Mouse (Mus musculus) adrenal gland (tissue): ENCODE data around the gene Vgll2.

Source experiments
- intact Hi-C: fragments of 180-260 bp; cut with DNase I; formaldehyde crosslinking; loops from one replicate; pipeline ENCODE4 v1.15.1; 2025
- long read RNA-seq, 2 experiments: library from polyadenylated mRNA; unstranded; transcript quantifications; one replicate each; pipeline ENCODE4 v2.0.0; 2020; ENCODE audit warnings: borderline replicate concordance in 1 of 2; ENCODE audit not compliant: insufficient replicate concordance in 1 of 2

The Vgll2 gene
- long read RNA-seq, experiment 1: 0 reads
- long read RNA-seq, experiment 2: 0 reads

- intact Hi-C loops: no loop called here
Observed at GRCm38 (mm10) chr10:52022413-52023212, at the start of gene Vgll2. TSS of gene Vgll2 (plus strand) at chr10:52022502.

- intact Hi-C loops: no loop called here
Observed at GRCm38 (mm10) chr10:51975137-51975536, 47.2 kb upstream of the Vgll2 start.

- intact Hi-C loops: no loop called here
Observed at GRCm38 (mm10) chr10:51975587-51975986, 46.7 kb upstream of the Vgll2 start.

GRCm38 (mm10) chr10:51981651-51982050, 40.7 kb upstream of the Vgll2 start:
- intact Hi-C loops: no loop called here

- intact Hi-C loops: no loop called here
Observed at GRCm38 (mm10) chr10:51982395-51982794, 39.9 kb upstream of the Vgll2 start.

GRCm38 (mm10) chr10:52018471-52018870, 3.8 kb upstream of the Vgll2 start:
- intact Hi-C loops: no loop called here

GRCm38 (mm10) chr10:52021231-52021630, 1.1 kb upstream of the Vgll2 start:
- intact Hi-C loops: no loop called here

- intact Hi-C loops: no loop called here
Observed at GRCm38 (mm10) chr10:52021736-52022394, 437 bp upstream of the Vgll2 start.

GRCm38 (mm10) chr10:52023213-52024052, 1.1 kb downstream of the Vgll2 start:
- intact Hi-C loops: no loop called here

- intact Hi-C loops: no loop called here
Observed at GRCm38 (mm10) chr10:52024053-52024410, 1.7 kb downstream of the Vgll2 start.

GRCm38 (mm10) chr10:52025291-52025690, 3.0 kb downstream of the Vgll2 start:
- intact Hi-C loops: no loop called here

- intact Hi-C loops: no loop called here
Observed at GRCm38 (mm10) chr10:52025821-52026220, 3.5 kb downstream of the Vgll2 start.

- intact Hi-C loops: no loop called here
Observed at GRCm38 (mm10) chr10:52027161-52028035, 5.1 kb downstream of the Vgll2 start.

- intact Hi-C loops: no loop called here
Observed at GRCm38 (mm10) chr10:52028561-52029370, 6.5 kb downstream of the Vgll2 start.

GRCm38 (mm10) chr10:52029421-52030080, 7.2 kb downstream of the Vgll2 start:
- intact Hi-C loops: no loop called here

- intact Hi-C loops: no loop called here
Observed at GRCm38 (mm10) chr10:52033729-52034128, 11.4 kb downstream of the Vgll2 start.

- intact Hi-C loops: no loop called here
Observed at GRCm38 (mm10) chr10:52039392-52039791, 17.1 kb downstream of the Vgll2 start.

GRCm38 (mm10) chr10:52043086-52043485, 20.8 kb downstream of the Vgll2 start:
- intact Hi-C loops: no loop called here

GRCm38 (mm10) chr10:52048287-52048686, 26.0 kb downstream of the Vgll2 start:
- intact Hi-C loops: no loop called here
